Mouse (Mus musculus) urinary bladder, postnatal 4 days (tissue): ENCODE results near the gene Rbm5.

Source experiments
- DNase-seq, 2 experiments: peaks; one replicate each; pipeline ENCODE4 v3.0.0; 2021 to 2022; ENCODE audit warnings: low spot score in 2 of 2

The Rbm5 gene

GRCm38 (mm10) chr9:107734567-107734971 lies 36.2 kb downstream of the Rbm5 start:
- no peak for DNase-seq

- no peak for DNase-seq
Observed at GRCm38 (mm10) chr9:107729709-107730108, 41.1 kb downstream of the Rbm5 start.

GRCm38 (mm10) chr9:107728919-107729670 lies 41.7 kb downstream of the Rbm5 start:
- no peak for DNase-seq

- DNase-seq: no peak
Observed at GRCm38 (mm10) chr9:107727041-107727440, 43.8 kb downstream of the Rbm5 start.

DNA sequence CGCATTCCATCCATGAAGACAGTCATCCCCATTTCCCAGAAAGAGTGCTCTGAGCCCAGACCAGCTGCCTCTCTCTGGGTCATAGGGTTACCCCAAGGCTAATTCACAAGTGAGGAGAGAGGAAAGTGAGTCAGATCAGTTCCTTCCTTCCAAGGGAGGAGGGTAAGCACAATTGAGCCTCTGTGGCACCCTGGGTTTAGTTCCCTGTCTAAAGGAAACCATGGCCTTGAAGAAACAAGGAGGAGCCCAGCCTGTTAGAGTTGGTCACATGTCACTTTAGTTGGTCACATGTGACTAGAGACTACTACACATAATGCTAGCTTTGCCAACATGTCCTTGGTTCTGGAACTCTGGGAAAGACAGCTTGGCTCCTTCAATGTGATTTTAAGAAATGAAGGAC lies 46.0 kb downstream of the Rbm5 start:
- DNase-seq: no peak

- no peak for DNase-seq
Observed at GRCm38 (mm10) chr9:107723794-107724531, 46.8 kb downstream of the Rbm5 start.

DNA sequence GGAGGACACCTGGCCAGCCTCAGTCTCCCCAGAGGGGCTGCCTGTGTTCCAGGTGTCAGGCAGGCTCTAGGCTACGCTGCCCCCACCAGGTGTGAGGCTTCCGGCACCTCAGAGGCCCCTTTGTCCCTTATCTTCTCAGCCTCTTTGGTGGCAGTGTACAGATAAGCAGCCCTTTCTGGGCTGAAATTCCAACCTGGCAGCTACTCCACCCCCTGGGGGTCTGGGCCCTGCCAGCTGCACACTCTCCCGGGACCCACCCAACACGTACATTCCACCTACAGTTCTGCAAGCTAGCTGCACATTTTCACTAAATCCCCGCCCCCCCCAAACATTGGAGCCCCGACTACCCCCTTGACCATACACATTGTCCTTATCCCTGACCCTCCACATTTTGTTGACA lies 47.5 kb downstream of the Rbm5 start:
- DNase-seq: no peak

DNA sequence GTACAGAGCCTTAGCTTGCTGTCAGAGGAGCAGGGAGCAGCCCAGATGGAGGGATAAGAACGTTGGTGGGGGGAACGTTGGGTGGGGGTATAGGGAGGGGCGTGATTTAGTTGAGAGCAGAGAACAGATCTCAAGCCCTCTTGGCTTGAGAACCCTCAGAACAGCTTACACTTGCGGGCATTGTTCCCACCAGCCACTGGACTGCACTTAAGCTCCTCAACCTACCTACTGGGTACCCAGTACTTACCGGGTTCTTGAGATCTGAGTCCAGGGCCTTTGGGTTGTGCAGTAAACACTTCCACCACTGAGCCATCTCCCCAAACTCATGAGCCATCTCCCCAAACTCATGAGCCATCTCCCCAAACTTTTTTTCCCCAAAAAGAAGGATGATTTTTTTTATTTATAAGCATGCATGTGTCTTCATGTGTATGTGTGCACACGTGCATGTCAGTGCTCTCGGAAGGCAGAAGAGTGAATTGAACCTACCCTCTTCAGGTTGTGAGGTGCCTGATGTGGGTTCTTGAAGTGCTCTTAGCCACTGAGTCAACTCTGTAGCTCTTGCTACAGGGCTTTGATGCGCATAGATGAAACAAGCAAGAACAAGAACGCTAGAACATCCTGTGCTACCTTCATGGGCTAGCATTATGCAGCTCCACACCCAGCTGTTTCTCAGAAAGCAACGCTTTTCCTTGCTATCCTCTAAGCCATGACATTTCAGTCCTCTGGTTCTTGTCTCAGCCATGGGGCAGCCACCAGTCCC lies 51.8 kb downstream of the Rbm5 start:
- no peak for DNase-seq

GRCm38 (mm10) chr9:107716951-107717350 lies 53.8 kb downstream of the Rbm5 start:
- DNase-seq: no peak

DNA sequence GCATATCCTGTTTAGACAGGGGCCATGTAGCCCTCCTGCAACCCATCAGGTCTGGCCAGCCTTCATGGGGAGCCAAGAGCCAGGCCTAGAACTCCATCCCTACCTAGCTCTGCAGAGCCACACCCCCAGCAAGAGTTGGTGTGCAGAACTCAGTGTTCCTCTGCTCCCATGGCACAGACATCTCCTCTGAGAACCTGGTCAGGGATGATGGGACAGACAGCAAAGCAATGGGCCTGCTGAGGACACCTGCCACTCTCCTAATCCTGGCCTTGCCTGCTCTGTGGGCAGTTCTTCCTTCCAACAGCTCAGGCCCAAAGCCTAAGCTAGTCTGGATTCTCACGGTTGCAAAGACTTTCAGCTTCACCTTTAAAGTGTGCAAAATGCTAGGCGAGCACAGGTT lies 55.2 kb downstream of the Rbm5 start:
- no peak for DNase-seq

DNA sequence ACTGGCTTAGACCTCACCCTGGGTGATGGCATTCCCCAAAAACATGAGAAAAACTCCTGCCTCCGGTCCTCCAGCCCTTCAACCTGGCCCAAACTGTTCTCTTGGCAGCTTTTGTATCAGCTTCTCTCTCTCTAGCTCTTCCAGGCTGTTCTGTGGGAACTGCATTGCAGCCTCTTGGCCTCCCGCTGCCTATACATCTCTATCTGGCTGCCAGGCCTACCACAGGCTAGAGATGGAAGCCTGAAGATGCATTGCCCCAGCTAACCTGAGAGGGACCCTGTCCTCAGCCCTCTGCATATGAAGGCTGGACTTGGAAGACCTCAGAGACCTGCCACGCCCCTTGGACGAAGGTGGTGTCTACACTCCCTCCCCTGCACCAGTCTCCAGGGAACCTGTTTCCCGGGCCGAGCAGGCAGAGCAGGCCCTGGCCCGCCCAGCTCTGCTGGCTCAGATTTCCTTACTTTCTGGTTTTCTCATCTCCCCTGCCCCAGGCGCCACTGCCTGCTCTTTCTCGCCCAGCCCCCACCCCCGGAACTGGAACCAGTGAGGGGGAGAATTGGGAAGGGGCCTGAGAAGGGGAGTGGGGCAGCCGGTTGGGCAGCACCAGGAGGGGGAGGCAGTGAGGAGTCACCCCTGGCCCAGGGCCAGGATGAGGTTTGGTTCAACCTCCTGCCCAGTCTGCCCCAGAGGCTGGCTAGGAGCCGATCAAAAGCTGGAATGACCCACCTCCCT lies 56.4 kb downstream of the Rbm5 start:
- peak; percentile 69 to 76 for DNase-seq

DNA sequence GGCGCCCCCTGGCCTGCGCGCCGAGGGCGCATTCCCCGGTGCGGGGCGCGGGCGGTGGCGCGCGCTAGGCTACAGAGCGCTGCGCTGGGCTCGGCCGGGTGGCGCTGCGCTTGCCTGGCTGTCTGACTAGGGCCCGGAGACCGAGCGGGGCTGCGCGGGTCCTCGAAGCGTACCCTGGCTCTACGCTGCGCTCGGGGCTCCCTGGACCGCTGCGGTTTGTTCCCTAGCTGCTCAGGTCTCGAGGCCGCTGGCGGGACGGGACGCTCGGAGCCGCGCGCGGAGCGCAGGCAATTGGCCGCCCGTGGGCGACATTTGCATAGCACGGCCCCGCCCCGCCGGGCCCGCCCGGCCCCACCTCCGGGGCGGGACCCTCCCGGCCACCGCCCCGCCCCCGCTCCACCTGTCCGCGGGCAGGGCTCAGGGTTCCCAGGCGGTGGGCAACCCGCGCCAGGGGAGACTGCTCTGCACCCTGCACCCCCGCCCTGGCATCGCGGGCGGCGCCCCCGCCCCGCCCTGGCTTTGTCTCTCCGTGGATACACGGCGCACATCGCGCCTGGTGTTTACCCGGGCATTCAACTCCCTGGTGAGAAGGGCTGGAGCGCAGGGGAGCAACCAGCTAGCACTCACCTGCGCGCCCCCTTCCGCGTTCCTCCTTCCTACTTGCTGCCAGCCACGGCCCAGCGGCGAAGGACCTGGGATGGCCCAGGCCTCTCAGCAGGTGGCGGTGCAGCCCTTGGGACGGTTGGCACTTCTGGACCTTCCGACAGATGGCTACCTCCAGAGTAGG lies 60.9 kb downstream of the Rbm5 start, which contains the start of gene Sema3f:
Gene Sema3f, minus strand, starts transcription at position 779 of the 787 bp plus-strand sequence.
- peak; percentile 79 to 81 for DNase-seq

- DNase-seq: no peak
Observed at GRCm38 (mm10) chr9:107709096-107709696, 61.6 kb downstream of the Rbm5 start.

DNA sequence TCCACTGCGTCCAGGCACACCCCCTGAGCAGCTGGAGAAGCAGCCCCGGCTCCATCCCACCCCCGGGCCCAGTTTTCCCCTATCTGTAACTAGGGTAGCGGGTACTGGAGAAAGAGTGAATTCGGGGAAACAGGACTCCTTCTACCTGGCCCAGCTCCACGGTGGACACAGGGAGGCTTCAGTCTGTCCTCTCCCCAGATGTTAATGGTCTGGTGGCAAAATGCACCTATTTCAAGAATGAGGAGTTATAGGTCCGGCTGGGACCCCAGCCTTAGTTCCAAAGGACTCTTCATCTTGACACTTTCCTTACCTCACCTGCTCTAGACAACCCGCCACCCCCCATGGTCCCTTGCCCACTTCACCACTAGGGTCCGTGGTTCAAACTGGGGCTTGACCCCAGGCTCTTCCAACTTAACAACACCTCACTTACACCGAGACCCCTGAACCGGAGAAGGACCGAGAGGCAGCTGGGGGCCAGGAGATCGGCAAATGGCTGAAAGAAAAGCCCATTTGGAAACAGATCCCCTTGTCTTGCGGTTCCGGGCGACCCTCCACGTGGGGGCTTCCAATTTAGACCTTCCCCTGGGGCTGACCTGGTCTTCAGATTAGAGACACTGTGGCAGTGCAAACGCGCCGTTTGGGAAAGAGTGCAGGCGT lies 62.2 kb downstream of the Rbm5 start:
- no peak for DNase-seq

DNA sequence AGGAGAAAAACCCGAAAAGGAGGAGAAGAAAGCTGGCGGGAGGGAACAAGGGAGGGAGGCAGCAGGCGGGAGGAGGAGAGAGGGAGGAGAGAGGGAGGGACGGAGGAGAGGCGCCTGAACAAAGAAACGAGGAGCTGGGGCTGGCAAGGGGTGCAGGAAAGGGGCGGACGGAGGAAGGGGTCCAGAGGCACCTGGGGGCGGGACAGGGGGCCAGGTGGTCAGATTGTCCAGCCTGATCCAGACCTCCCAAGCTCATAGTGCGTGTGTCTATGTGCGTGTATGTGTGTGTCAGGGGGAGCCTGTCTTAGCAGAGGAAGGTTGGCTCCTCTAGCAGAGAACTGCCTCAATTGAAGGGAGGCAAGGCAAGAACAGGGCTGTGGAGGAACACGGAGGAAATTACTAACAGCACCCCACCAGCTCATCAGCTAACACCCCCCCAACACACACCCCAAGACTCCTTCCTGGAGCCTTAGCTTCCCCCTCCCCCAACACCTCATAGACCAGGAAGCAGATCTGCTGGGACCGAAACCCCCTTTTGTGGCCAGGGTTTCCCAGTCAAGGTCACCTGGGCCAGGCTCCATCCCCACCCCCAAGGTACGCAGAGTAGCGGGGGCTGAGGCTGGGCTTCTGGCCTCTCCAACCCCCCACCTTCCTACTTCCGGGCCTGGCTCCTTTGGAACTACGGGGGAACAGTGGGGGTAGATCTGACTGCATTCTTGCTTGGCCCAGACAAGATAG lies 62.9 kb downstream of the Rbm5 start:
- no peak for DNase-seq

GRCm38 (mm10) chr9:107706781-107707211 lies 64.0 kb downstream of the Rbm5 start:
- DNase-seq: peak in 1 of 2 experiments; percentile 59

DNA sequence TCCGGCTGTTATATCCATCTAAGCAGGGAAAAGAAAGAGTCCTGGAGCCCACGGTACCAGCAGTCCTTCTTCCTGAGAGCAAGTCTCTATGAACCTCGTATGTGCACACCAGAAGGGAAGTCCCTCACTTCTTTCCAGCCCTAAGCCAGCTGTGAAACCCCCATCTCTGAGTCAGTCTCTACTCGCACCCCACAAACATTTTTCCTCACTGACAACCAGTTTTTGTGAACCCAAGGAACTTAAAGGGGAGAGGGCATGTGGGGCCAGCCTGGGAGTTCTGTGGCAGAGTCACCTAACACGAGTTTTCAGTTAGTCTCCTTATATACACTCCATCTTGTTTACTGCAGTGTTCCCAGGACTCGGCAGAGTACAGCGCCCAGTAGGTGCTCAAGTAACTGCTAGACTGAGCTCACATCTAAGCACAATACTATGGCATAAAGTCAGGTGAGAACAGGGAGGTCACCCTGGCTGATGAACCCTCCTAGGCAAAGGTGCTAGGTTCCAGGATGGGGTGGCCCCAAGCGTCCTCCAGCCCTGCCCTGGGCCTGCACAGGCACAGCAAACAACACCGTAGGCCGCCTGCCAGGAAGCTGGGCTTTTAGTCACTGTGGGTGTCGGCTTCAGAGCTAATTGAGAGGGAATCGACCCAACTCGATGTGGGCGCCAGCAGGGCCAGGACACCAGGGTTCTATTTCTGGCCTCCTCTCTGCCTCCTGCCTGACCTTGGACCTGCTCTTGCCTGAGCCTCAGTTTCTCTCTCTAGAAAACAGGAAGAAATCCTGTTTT lies 67.3 kb downstream of the Rbm5 start:
- no peak for DNase-seq

DNA sequence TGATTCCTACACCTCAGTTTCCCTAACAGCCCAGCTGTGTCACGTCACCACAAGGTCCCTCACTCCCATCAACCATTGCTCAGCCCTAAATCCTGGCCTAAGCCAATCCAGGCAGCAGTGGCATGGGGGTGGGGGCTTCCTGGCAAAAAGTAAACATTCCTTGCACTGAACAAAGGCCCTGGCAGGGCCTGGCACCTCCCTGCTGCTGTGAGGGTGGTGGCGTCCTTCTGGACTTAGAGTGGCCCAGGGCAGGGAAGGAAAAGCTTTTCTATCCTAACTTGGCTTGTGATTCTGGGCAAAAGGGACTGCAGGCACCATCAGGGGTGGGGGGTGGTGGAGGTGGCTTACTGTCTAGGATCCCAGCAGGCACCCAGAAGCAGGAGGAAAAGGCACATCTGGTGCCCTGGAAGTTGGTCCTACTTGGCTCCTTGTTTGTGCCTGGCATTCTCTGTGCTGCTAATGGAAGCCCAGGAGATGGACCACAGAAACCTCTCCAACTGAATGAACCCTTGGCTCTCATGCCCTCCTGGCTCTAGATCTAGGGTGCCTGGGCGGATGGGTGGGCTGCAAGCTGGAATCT lies 68.1 kb downstream of the Rbm5 start:
- no peak for DNase-seq
